Mouse (Mus musculus): Measurements from ENCODE around the gene Npas2. TPM values are rescaled to one million over a fixed set of nuclear protein-coding genes. Genes with fewer than 3 reads are reported as not detected.

The Npas2 gene
- polyA plus RNA-seq, 1 experiment from 2014 or later: 0.17 TPM

DNA sequence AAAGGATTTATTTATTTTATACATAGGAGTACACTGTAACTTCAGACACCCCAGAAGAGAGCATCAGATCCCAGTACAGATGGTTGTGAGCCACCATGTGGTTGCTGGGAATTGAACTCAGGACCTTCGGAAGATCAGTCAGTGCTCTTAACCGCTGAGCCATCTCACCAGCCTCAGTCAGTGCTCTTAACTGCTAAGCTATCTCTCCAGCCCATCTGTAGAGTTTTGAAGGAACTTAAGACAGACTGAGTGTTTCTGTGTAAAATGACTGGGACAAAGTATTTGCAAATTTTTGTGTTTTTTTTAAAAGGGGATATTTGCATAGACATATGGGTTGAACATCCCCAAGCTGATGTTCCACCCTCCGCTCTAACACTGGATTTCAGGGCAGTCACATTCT is 206.6 kb downstream of the Npas2 start:
- DNase-seq (ENCODE audit: low spot score) (no peak), ATAC-seq (ENCODE audit: insufficient read depth, low FRiP score, low TSS enrichment) (no peak)
- Histone ChIP-seq H3K9ac (ENCODE audit: low read length) (no peak overlapping the region), H3K4me3 (ENCODE audit: low read depth, low read length) (no peak overlapping the region), H3K4me2 (ENCODE audit: low read depth) (no peak overlapping the region), H3K27me3 (ENCODE audit: control insufficient read depth, insufficient read depth, low read length) (no peaks in the 10 kb centered on the region), H3K4me1 (ENCODE audit: control insufficient read depth, insufficient read depth, low read length) (no peaks in the 10 kb centered on the region), H3K9me3 (ENCODE audit: control insufficient read depth, low read length) (no peaks in the 10 kb centered on the region), H3K27ac (ENCODE audit: low read depth, low read length) (no peak overlapping the region), H3K36me3 (ENCODE audit: control insufficient read depth, insufficient read depth, low read length) (no peaks in the 10 kb centered on the region)
- WGBS: 96% methylated on average over 3 of the region's 3 CpGs

GRCm38 (mm10) chr1:39407108-39407507 is 213.6 kb downstream of the Npas2 start:
- Histone ChIP-seq H3K27me3 (ENCODE audit: control insufficient read depth, insufficient read depth, low read length) (no peaks in the 10 kb centered on the region), H3K9me3 (ENCODE audit: control insufficient read depth, low read length) (no peaks in the 10 kb centered on the region), H3K9ac (ENCODE audit: low read length) (no peak overlapping the region), H3K27ac (ENCODE audit: low read depth, low read length) (no peak overlapping the region), H3K4me3 (ENCODE audit: low read depth, low read length) (no peak overlapping the region), H3K4me2 (ENCODE audit: low read depth) (no peak overlapping the region), H3K4me1 (ENCODE audit: control insufficient read depth, insufficient read depth, low read length) (peaks cover 4% of the 10 kb centered on the region; the same call in 1 of the 2 replicates), H3K36me3 (ENCODE audit: control insufficient read depth, insufficient read depth, low read length) (no peaks in the 10 kb centered on the region)
- no peak for ATAC-seq (ENCODE audit: insufficient read depth, low FRiP score, low TSS enrichment)
- no peak for DNase-seq (ENCODE audit: low spot score)
- 86% methylated on average over 4 of the region's 4 CpGs for WGBS

- no peak for ATAC-seq (ENCODE audit: insufficient read depth, low FRiP score, low TSS enrichment)
- H3K27ac ChIP-seq (ENCODE audit: low read depth, low read length): no peak overlapping the region
- no peak for DNase-seq (ENCODE audit: low spot score)
- H3K9me3 ChIP-seq (ENCODE audit: control insufficient read depth, low read length): no peaks in the 10 kb centered on the region
- no peaks in the 10 kb centered on the region for H3K27me3 ChIP-seq (ENCODE audit: control insufficient read depth, insufficient read depth, low read length)
- H3K4me2 ChIP-seq (ENCODE audit: low read depth): no peak overlapping the region
- WGBS: 89% methylated on average over 6 of the region's 6 CpGs
- H3K4me3 ChIP-seq (ENCODE audit: low read depth, low read length): no peak overlapping the region
- no peaks in the 10 kb centered on the region for H3K36me3 ChIP-seq (ENCODE audit: control insufficient read depth, insufficient read depth, low read length)
- H3K9ac ChIP-seq (ENCODE audit: low read length): no peak overlapping the region
- peaks cover 5% of the 10 kb centered on the region; the same call in 1 of the 2 replicates for H3K4me1 ChIP-seq (ENCODE audit: control insufficient read depth, insufficient read depth, low read length)
Observed at GRCm38 (mm10) chr1:39408123-39408522, 214.6 kb downstream of the Npas2 start.

GRCm38 (mm10) chr1:39408668-39409067 is 215.1 kb downstream of the Npas2 start:
- H3K9me3 ChIP-seq (ENCODE audit: control insufficient read depth, low read length): no peaks in the 10 kb centered on the region
- H3K27ac ChIP-seq (ENCODE audit: low read depth, low read length): no peak overlapping the region
- H3K4me1 ChIP-seq (ENCODE audit: control insufficient read depth, insufficient read depth, low read length): peaks cover 5% of the 10 kb centered on the region; the same call in 1 of the 2 replicates
- 53% methylated on average over 7 of the region's 7 CpGs for WGBS
- H3K4me3 ChIP-seq (ENCODE audit: low read depth, low read length): no peak overlapping the region
- no peaks in the 10 kb centered on the region for H3K36me3 ChIP-seq (ENCODE audit: control insufficient read depth, insufficient read depth, low read length)
- H3K27me3 ChIP-seq (ENCODE audit: control insufficient read depth, insufficient read depth, low read length): no peaks in the 10 kb centered on the region
- DNase-seq (ENCODE audit: low spot score): no peak
- ATAC-seq (ENCODE audit: insufficient read depth, low FRiP score, low TSS enrichment): no peak
- no peak overlapping the region for H3K4me2 ChIP-seq (ENCODE audit: low read depth)
- H3K9ac ChIP-seq (ENCODE audit: low read length): no peak overlapping the region

GRCm38 (mm10) chr1:39410085-39410821 is 216.7 kb downstream of the Npas2 start:
- 67% methylated on average over 19 of the region's 19 CpGs for WGBS
- no peak for ATAC-seq (ENCODE audit: insufficient read depth, low FRiP score, low TSS enrichment)

More at GRCm38 (mm10) chr1:39410085-39410821, 216.7 kb downstream of the Npas2 start:
- no peak overlapping the region for H3K27ac ChIP-seq (ENCODE audit: low read depth, low read length)
- H3K9ac ChIP-seq (ENCODE audit: low read length): no peak overlapping the region
- H3K9me3 ChIP-seq (ENCODE audit: control insufficient read depth, low read length): no peaks in the 10 kb centered on the region
- no peak for DNase-seq (ENCODE audit: low spot score)
- no peaks in the 10 kb centered on the region for H3K27me3 ChIP-seq (ENCODE audit: control insufficient read depth, insufficient read depth, low read length)
- H3K4me2 ChIP-seq (ENCODE audit: low read depth): no peak overlapping the region
- peaks cover 5% of the 10 kb centered on the region; the same call in 1 of the 2 replicates for H3K4me1 ChIP-seq (ENCODE audit: control insufficient read depth, insufficient read depth, low read length)
- H3K4me3 ChIP-seq (ENCODE audit: low read depth, low read length): no peak overlapping the region
- no peaks in the 10 kb centered on the region for H3K36me3 ChIP-seq (ENCODE audit: control insufficient read depth, insufficient read depth, low read length)

Small RNA genes within 50 kb of the gene (microRNA-seq; reads per million reads assigned to microRNA genes)
- not detected for gene Mir6349

Other genes with a start within 250 kb of the Npas2 start
- gene Pdcl3, start 208.1 kb upstream of the Npas2 start, polyA plus RNA-seq (2014; fragmentation: Nextera tagmentation; extraction: Ambion mirVana): 147 and 159 TPM in 2 replicates
- 451 and 507 TPM in 2 replicates for gene Rpl31, start 174.1 kb downstream of the Npas2 start, polyA plus RNA-seq (2014; fragmentation: Nextera tagmentation; extraction: Ambion mirVana)

Measured in neural tube, embryonic 11.5 days (tissue).